Mouse (Mus musculus) limb, embryonic 14.5 days (tissue): ENCODE results near the gene Nmnat2. TPM values are rescaled to one million over a fixed set of nuclear protein-coding genes. Genes with fewer than 3 reads are reported as not detected.
A peak's percentile ranks its signal among the peaks of the same experiment; 100 is the strongest.

Experiments used
- ATAC-seq: fragments of 200-750 bp; cut with Nextera tagmentation; 2 replicates; pipeline ENCODE4 v1.8.0; 2017; ENCODE audit warnings: low read depth, moderate number of reproducible peaks, moderate TSS enrichment; ENCODE audit not compliant: low FRiP score
- DNase-seq: peaks from one replicate; pipeline ENCODE4 v3.0.0-alpha.2; 2015; ENCODE audit warnings: low spot score
- H3K27ac ChIP-seq: fragments of 300-500 bp; sonication (generic); replicated peaks from 2 replicates; pipeline ENCODE4 v1.5.1; 2014; ENCODE audit warnings: low read depth, mild to moderate bottlenecking, low read length, moderate library complexity, mixed read lengths
- H3K27me3 ChIP-seq: fragments of 300-500 bp; sonication (generic); 2 replicates; pipeline ENCODE4 v1.6.1; 2014; ENCODE audit warnings: low read length, mixed read lengths; ENCODE audit not compliant: control insufficient read depth, insufficient read depth
- H3K36me3 ChIP-seq: fragments of 300-500 bp; sonication (generic); 2 replicates; pipeline ENCODE4 v1.6.1; 2014; ENCODE audit warnings: mild to moderate bottlenecking, low read length, moderate library complexity, mixed read lengths; ENCODE audit not compliant: control insufficient read depth, insufficient read depth
- H3K4me1 ChIP-seq: fragments of 300-500 bp; sonication (generic); 2 replicates; pipeline ENCODE4 v1.6.1; 2014; ENCODE audit warnings: antibody characterized with exemption, low read length, mixed read lengths; ENCODE audit not compliant: control insufficient read depth, insufficient read depth
- H3K4me2 ChIP-seq: fragments of 300-500 bp; sonication (generic); replicated peaks from 2 replicates; pipeline ENCODE4 v1.6.1; 2014; ENCODE audit warnings: low read depth, mild to moderate bottlenecking, low read length, moderate library complexity; ENCODE audit not compliant: severe bottlenecking
- H3K4me3 ChIP-seq: fragments of 300-500 bp; sonication (generic); replicated peaks from 2 replicates; pipeline ENCODE4 v1.5.1; 2014; ENCODE audit warnings: low read length
- H3K9ac ChIP-seq: fragments of 300-500 bp; sonication (generic); 2 replicates; pipeline ENCODE4 v1.6.1; 2014; ENCODE audit warnings: mild to moderate bottlenecking, low read depth, low read length, moderate library complexity; ENCODE audit not compliant: severe bottlenecking
- H3K9me3 ChIP-seq: fragments of 300-500 bp; sonication (generic); 2 replicates; pipeline ENCODE4 v1.6.1; 2016; ENCODE audit warnings: low read length; ENCODE audit not compliant: control insufficient read depth
- POLR2A ChIP-seq: fragments of 200-500 bp; IDR thresholded peaks from 2 replicates; pipeline ENCODE4 v1.8.0; 2012; ENCODE audit warnings: inconsistent platforms, mild to moderate bottlenecking, moderate library complexity, borderline replicate concordance; ENCODE audit not compliant: insufficient read depth, insufficient read length; ENCODE audit errors: extremely low read depth
- WGBS: fragments of 180-500 bp; shearing (Covaris S2); extraction: QIAGEN DNeasy Blood & Tissue Kit; methylation state at CpG from one replicate; pipeline ENCODE4 v1.1.7; 2014; 5-methylcytosine and 5-hydroxymethylcytosine counted together
- polyA plus RNA-seq, 2 experiments: library from polyadenylated mRNA; depleted of rRNA in 1 of 2; stranded (reverse) in 1 of 2; unstranded in 1 of 2; fragments of >200 nt; fragmentation: Nextera tagmentation in 1 of 2; extraction: Ambion mirVana in 1 of 2; gene quantifications; 2 replicates each; pipeline versions ENCODE4 v1.2.1 to v1.2.3; 2012 to 2014

Gene Nmnat2
- polyA plus RNA-seq, 2 experiments: 1.6 to 2.0 TPM

DNA sequence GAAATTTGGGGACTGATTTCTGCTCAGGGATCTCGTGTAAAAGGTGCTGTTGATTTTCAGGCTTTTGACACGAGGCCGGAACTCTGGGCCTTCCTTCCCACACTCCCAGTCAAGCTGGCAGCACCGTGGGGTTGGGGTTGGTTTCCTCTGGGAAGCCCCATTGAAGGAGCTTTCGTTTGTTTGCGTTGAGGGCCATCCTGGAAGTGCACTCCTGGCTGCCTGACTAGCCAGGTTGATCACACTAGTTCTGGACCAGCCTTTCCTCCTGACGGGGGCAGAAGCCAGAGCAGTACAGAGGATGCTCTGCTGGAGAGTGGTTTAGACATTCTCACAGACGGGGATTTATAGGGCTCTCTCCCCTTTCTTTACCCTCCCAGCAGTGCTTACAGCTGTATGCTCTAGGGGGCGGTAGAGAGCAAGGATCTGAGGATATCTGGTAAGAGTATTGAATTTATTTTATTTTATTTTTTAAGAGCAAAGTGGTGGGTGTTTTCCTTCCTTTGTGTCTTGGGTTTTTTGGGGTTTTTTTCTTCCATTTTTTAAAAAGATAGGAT is 146.6 kb downstream of the Nmnat2 start:
- 40% methylated on average over 9 of the region's 9 CpGs for whole genome bisulfite sequencing
- no peak for ATAC-seq
- H3K27ac ChIP-seq: peak overlapping the region; percentile 26; the same call in 1 of the 2 replicates
- H3K4me3 ChIP-seq: no peak overlapping the region
- H3K9me3 ChIP-seq: no peaks in the 10 kb centered on the region
- no peaks in the 10 kb centered on the region for H3K36me3 ChIP-seq
- H3K4me1 ChIP-seq: no peaks in the 10 kb centered on the region; the same call in 1 of the 2 replicates
- no peak overlapping the region for H3K4me2 ChIP-seq
- TF ChIP-seq POLR2A: no peak
- DNase-seq: no peak
- no peak overlapping the region for H3K9ac ChIP-seq
- H3K27me3 ChIP-seq: no peaks in the 10 kb centered on the region

GRCm38 (mm10) chr1:153102296-153103185 is 147.7 kb downstream of the Nmnat2 start:
- ATAC-seq (no peak), DNase-seq (no peak)
- H3K4me3 ChIP-seq: no peak overlapping the region
- no peaks in the 10 kb centered on the region for H3K27me3 ChIP-seq
- 89% methylated on average over 17 of the region's 17 CpGs for WGBS
- H3K9me3 ChIP-seq: no peaks in the 10 kb centered on the region
- H3K27ac ChIP-seq: no peak overlapping the region
- no peak for TF ChIP-seq POLR2A
- no peak overlapping the region for H3K9ac ChIP-seq
- H3K4me2 ChIP-seq: no peak overlapping the region
- no peaks in the 10 kb centered on the region for H3K36me3 ChIP-seq
- H3K4me1 ChIP-seq: no peaks in the 10 kb centered on the region; the same call in 1 of the 2 replicates

DNA sequence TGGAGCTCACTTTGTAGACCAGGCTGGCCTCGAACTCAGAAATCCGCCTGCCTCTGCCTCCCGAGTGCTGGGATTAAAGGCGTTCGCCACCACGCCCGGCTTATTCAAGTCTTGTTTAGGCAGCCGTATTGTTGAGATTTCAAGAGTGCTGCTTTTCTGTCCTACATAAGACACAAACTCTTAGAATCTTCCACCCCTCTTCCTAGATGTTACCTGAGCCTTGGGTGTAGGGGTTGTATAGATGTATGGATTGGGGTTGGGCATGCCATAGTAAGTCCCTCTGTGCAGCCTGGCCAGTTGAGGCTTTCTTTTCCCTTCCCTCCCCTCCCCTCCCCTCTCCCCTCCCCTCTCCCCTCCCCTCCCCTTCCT is 148.4 kb downstream of the Nmnat2 start:
- Histone ChIP-seq H3K4me3 (no peak overlapping the region), H3K9me3 (no peaks in the 10 kb centered on the region), H3K4me2 (no peak overlapping the region), H3K27ac (no peak overlapping the region), H3K27me3 (no peaks in the 10 kb centered on the region), H3K36me3 (no peaks in the 10 kb centered on the region), H3K9ac (no peak overlapping the region), H3K4me1 (no peaks in the 10 kb centered on the region; the same call in 1 of the 2 replicates)
- ATAC-seq (no peak), DNase-seq (no peak)
- 96% methylated on average over 7 of the region's 8 CpGs for WGBS
- no peak for TF ChIP-seq POLR2A

GRCm38 (mm10) chr1:153104804-153105203 is 150.0 kb downstream of the Nmnat2 start:
- no peak overlapping the region for H3K4me3 ChIP-seq
- WGBS: 69% methylated on average over 11 of the region's 12 CpGs
- H3K4me1 ChIP-seq: no peaks in the 10 kb centered on the region; the same call in 1 of the 2 replicates
- no peak overlapping the region for H3K27ac ChIP-seq
- TF ChIP-seq POLR2A: no peak
- no peaks in the 10 kb centered on the region for H3K36me3 ChIP-seq
- no peaks in the 10 kb centered on the region for H3K27me3 ChIP-seq
- no peaks in the 10 kb centered on the region for H3K9me3 ChIP-seq
- no peak overlapping the region for H3K9ac ChIP-seq
- no peak for ATAC-seq
- no peak for DNase-seq
- no peak overlapping the region for H3K4me2 ChIP-seq

- no peak for TF ChIP-seq POLR2A
- Histone ChIP-seq H3K9ac (no peak overlapping the region), H3K27me3 (no peaks in the 10 kb centered on the region), H3K4me3 (no peak overlapping the region), H3K27ac (no peak overlapping the region), H3K4me1 (no peaks in the 10 kb centered on the region), H3K4me2 (no peak overlapping the region), H3K36me3 (no peaks in the 10 kb centered on the region), H3K9me3 (no peaks in the 10 kb centered on the region)
- 35% methylated on average over 7 of the region's 7 CpGs for WGBS
- ATAC-seq (no peak; the same call in 1 of the 2 replicates), DNase-seq (peak; percentile 59)
Measured at GRCm38 (mm10) chr1:153107866-153108265, 153.1 kb downstream of the Nmnat2 start.
